Mouse (Mus musculus) hindbrain, embryonic 15.5 days (tissue): ENCODE measurements around the gene Tnnt3. TPM values are rescaled to one million over a fixed set of nuclear protein-coding genes. Genes with fewer than 3 reads are reported as not detected.

ENCODE experiments used
- ATAC-seq: fragments of 200-750 bp; cut with Nextera tagmentation; 2 replicates; pipeline ENCODE4 v1.8.0; 2017; ENCODE audit warnings: low read depth, moderate number of reproducible peaks, moderate TSS enrichment; ENCODE audit not compliant: low FRiP score
- H3K27ac ChIP-seq: fragments of 300-500 bp; sonication (generic); replicated peaks from 2 replicates; pipeline ENCODE4 v1.5.1; 2015; ENCODE audit warnings: mild to moderate bottlenecking, inconsistent platforms
- H3K27me3 ChIP-seq: fragments of 300-500 bp; sonication (generic); 2 replicates; pipeline ENCODE4 v1.6.1; 2015; ENCODE audit warnings: control low read depth, inconsistent platforms
- H3K36me3 ChIP-seq: fragments of 300-500 bp; sonication (generic); 2 replicates; pipeline ENCODE4 v1.6.1; 2015; ENCODE audit warnings: control low read depth, inconsistent platforms
- H3K4me1 ChIP-seq: fragments of 300-500 bp; sonication (generic); replicated peaks from 2 replicates; pipeline ENCODE4 v1.6.1; 2015; ENCODE audit warnings: control low read depth, inconsistent platforms
- H3K4me2 ChIP-seq: fragments of 300-500 bp; sonication (generic); 2 replicates; pipeline ENCODE4 v1.6.1; 2015; ENCODE audit warnings: moderate library complexity, mild to moderate bottlenecking, inconsistent platforms
- H3K4me3 ChIP-seq: fragments of 300-500 bp; sonication (generic); 2 replicates; pipeline ENCODE4 v1.5.1; 2015; ENCODE audit warnings: mild to moderate bottlenecking, inconsistent platforms
- H3K9ac ChIP-seq: fragments of 300-500 bp; sonication (generic); 2 replicates; pipeline ENCODE4 v1.6.1; 2015; ENCODE audit warnings: inconsistent platforms
- H3K9me3 ChIP-seq: fragments of 300-500 bp; sonication (generic); 2 replicates; pipeline ENCODE4 v1.6.1; 2016; ENCODE audit warnings: control low read depth, inconsistent platforms
- WGBS: fragments of 180-500 bp; shearing (Covaris S2); methylation state at CpG from one replicate; pipeline ENCODE4 v1.1.7; 2015; 5-methylcytosine and 5-hydroxymethylcytosine counted together
- polyA plus RNA-seq: library from polyadenylated mRNA; unstranded; fragments of >200 nt; fragmentation: Nextera tagmentation; extraction: Ambion mirVana; gene quantifications from 2 replicates; pipeline ENCODE4 v1.2.1, GENCODE M21; 2015

Gene Tnnt3
- polyA plus RNA-seq, 1 experiment from 2014 or later: 3.6 TPM

DNA sequence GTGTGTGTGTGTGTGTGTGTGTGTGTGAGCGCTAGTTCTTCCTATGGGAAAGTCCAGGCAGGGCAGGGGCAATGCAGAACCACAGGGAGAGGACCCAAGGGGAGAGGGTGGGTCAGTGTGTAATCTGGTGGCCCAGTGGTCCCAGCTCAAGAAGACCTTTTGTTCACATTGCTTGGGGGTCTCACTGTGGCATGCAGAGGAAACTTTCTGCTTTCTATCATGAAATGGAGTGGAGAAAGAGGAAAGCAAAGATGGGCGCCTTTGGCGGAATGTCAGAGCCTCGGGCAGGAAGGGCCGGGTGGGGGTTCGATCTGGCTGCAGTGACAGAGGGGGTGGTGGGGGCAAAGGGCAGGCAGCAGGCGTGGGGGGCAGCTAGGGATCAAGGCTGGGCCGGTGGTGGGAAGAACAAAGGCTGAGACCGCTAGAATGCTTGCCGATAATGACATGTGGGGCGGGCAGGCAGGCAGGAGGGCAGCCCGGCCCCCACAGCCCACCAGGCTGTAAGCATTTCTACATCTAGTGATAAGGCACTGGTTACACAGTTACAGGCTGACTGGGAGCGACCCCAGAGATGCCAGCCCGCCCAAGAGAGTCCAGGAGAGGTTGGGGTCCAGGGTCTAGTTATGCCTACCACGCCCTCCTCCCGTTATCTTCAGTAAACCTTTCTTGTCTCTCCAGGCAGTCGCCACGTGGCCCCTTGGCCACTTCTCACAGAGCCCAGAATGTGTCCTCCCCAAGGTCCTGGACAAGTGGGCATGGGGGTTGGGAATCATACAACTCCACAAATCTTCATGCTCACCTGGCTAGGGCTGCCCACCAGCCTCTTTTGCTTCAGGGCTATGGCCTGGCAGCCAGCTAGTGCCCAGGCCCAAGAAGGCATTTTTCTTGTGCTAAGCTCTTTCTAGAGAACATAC is 62.6 kb downstream of the Tnnt3 start:
- no peak overlapping the region for H3K4me2 ChIP-seq
- no peak for ATAC-seq
- WGBS: 34% methylated on average over 18 of the region's 18 CpGs

GRCm38 (mm10) chr7:142561856-142562404 is 63.3 kb downstream of the Tnnt3 start:
- no peak overlapping the region for H3K4me3 ChIP-seq
- H3K4me1 ChIP-seq: peaks cover 4% of the 10 kb centered on the region
- no peaks in the 10 kb centered on the region for H3K9me3 ChIP-seq
- H3K27ac ChIP-seq: no peak overlapping the region
- H3K27me3 ChIP-seq: no peaks in the 10 kb centered on the region
- no peak overlapping the region for H3K9ac ChIP-seq
- no peak for ATAC-seq
- no peaks in the 10 kb centered on the region for H3K36me3 ChIP-seq
- 79% methylated on average over 4 of the region's 4 CpGs for WGBS
- no peak overlapping the region for H3K4me2 ChIP-seq

More for the DNA sequence above, 62.6 kb downstream of the Tnnt3 start:
- H3K4me3 ChIP-seq: no peak overlapping the region
- H3K36me3 ChIP-seq: no peaks in the 10 kb centered on the region
- no peaks in the 10 kb centered on the region for H3K9me3 ChIP-seq
- H3K4me1 ChIP-seq: peaks cover 4% of the 10 kb centered on the region
- no peak overlapping the region for H3K9ac ChIP-seq
- no peaks in the 10 kb centered on the region for H3K27me3 ChIP-seq
- no peak overlapping the region for H3K27ac ChIP-seq

DNA sequence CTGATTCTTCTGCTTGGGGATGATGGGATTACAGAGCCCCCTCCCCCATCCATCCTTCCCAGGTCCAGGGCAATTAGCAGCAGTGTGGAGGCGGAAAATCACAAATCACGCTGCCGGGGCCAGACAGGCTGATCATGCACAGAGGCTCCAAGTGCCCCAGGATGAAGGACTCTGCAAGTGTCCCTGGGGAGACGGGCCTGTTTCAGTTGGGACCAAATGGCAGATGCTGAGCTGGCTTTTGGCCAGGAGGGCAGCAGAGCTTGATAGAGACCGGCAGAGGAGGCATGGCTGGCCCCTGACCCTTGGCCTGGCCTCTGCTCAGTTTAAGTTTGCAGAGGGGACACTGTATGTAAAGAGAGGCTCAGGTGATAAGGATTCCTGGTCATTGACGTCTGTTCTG is 64.5 kb downstream of the Tnnt3 start:
- 42% methylated on average over 6 of the region's 6 CpGs for whole genome bisulfite sequencing
- no peaks in the 10 kb centered on the region for H3K9me3 ChIP-seq
- H3K4me2 ChIP-seq: no peak overlapping the region
- H3K9ac ChIP-seq: no peak overlapping the region
- ATAC-seq: no peak
- no peak overlapping the region for H3K27ac ChIP-seq
- no peaks in the 10 kb centered on the region for H3K27me3 ChIP-seq
- H3K4me3 ChIP-seq: no peak overlapping the region
- H3K36me3 ChIP-seq: no peaks in the 10 kb centered on the region
- H3K4me1 ChIP-seq: peaks cover 4% of the 10 kb centered on the region

DNA sequence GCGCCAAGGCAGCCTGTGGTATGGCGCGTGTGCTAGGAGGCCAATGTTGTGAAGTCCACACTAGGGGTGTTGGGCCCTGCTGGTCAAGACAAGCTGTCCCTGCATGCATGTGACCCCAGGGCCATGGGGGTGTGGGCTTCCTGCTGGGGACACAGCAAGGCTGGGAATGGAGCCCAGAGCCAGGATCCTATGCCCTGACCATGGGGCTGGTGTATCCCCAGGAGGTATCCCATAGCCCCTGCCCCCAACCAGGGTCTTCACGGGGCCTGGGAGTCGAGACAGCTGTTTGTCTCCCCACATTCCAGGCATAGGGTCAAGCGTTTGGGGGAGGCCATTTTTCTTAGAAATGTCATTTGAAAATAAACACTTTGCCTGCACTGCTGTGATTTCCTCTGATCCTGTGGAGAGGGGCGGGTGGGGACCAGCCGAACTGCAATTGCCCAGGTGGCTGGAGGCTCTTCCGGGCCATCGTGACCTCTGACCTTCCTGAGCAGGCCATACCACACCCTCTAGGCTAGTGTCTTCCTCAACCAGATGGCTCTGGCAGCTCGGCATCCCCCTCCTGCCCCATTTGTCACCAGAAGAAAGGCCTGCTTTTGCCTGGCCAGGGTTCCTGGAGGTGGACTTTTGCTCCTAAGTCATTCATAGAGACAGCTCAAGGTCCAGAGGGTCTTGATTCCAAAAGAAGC is 66.5 kb downstream of the Tnnt3 start:
- H3K4me1 ChIP-seq: peaks cover 4% of the 10 kb centered on the region
- no peak overlapping the region for H3K4me3 ChIP-seq
- no peak overlapping the region for H3K9ac ChIP-seq
- 65% methylated on average over 11 of the region's 11 CpGs for WGBS
- no peak overlapping the region for H3K4me2 ChIP-seq
- no peak overlapping the region for H3K27ac ChIP-seq
- H3K27me3 ChIP-seq: no peaks in the 10 kb centered on the region
- ATAC-seq: no peak
- no peaks in the 10 kb centered on the region for H3K9me3 ChIP-seq
- H3K36me3 ChIP-seq: no peaks in the 10 kb centered on the region

Other genes starting within 250 kb of the Tnnt3 start
- gene Gm2431, start 240.5 kb upstream of the Tnnt3 start, polyA plus RNA-seq: not detected in 2 replicates
- not detected in 2 replicates for gene Gm4559, start 224.5 kb upstream of the Tnnt3 start, polyA plus RNA-seq
- gene Krtap5-1, start 201.7 kb upstream of the Tnnt3 start, polyA plus RNA-seq: not detected in 2 replicates
- gene Krtap5-4, start 195.3 kb upstream of the Tnnt3 start, polyA plus RNA-seq: not detected in 2 replicates
- gene Ifitm10, start 125.1 kb upstream of the Tnnt3 start, polyA plus RNA-seq: 8.4 and 8.7 TPM in 2 replicates
- 1.9 TPM in 1 of 2 replicates, not detected in the other for gene Gm49369, start 116.2 kb upstream of the Tnnt3 start, polyA plus RNA-seq
- 300 and 306 TPM in 2 replicates for gene Ctsd, start 110.8 kb upstream of the Tnnt3 start, polyA plus RNA-seq
- not detected in 2 replicates for gene Syt8, start 64.0 kb upstream of the Tnnt3 start, polyA plus RNA-seq
- gene Tnni2, start 57.0 kb upstream of the Tnnt3 start, polyA plus RNA-seq: 0.79 and 1.4 TPM in 2 replicates
- gene Lsp1, start 38.0 kb upstream of the Tnnt3 start, polyA plus RNA-seq: 4.5 and 7.6 TPM in 2 replicates
- 21.1 and 21.6 TPM in 2 replicates for gene Mrpl23, start 33.9 kb downstream of the Tnnt3 start, polyA plus RNA-seq
- 142 and 184 TPM in 2 replicates for gene Igf2, start 168.0 kb downstream of the Tnnt3 start, polyA plus RNA-seq
- gene Gm49394, start 171.1 kb downstream of the Tnnt3 start, polyA plus RNA-seq: not detected in 2 replicates
- 0.81 and 2.0 TPM in 2 replicates for gene Ins2, start 244.5 kb downstream of the Tnnt3 start, polyA plus RNA-seq